Mouse (Mus musculus) cerebellum, adult 11-12 months (tissue): ENCODE data around the gene Sdc4.
A peak's percentile ranks its signal among the peaks of the same experiment; 100 is the strongest.

ENCODE experiments used
- DNase-seq: peaks from one replicate; pipeline ENCODE4 v3.0.0; 2022

The Sdc4 gene

DNA sequence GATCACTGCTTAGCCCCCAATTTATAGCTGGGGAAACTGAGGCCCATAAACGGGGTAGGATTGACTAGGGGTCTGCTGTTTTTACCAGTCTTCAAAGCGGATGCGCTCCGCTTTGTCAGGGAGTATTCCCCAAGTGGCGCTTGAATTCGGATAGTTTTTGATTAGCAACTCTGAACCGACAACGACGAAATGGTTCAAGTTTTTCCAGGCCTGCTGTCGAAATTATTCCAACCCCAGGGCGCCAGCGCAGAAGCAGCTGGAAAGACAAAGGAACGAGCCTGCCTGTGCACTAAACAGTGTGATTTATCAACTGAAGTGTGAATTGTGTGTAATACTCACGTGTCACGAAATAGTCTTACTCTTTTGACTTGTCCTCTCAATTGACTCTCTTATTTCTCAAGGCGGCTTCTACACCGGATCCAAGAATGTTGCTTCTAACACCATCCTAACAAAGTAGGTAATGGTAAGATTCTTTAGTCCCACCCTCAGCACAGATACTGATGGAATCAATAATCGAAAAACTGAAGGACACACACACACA lies at the start of gene Sdc4:
TSS of gene Sdc4 (minus strand) at position 428 of the 541 bp plus-strand sequence.
- no peak for DNase-seq

DNA sequence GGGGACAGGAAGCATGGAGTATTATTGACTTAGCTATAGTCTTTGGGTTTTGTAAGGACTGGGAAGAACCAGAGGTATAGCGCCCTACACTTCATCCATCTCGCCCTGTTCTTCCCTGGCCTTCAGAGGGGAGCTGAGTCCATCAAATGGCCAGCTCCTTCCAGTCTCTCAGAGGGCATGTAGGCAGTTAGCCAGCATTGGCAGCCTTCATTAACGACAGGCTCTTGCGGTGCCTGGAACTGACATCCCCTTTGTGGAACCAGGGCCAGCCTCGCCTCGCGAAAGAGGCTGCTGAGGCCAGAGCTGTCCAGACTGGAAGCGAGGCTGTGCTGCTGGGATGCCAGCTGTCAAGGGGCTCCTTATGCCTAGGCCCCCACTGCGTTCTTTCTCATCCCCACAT lies 44.1 kb upstream of the Sdc4 start:
- DNase-seq: peak; percentile 84

DNA sequence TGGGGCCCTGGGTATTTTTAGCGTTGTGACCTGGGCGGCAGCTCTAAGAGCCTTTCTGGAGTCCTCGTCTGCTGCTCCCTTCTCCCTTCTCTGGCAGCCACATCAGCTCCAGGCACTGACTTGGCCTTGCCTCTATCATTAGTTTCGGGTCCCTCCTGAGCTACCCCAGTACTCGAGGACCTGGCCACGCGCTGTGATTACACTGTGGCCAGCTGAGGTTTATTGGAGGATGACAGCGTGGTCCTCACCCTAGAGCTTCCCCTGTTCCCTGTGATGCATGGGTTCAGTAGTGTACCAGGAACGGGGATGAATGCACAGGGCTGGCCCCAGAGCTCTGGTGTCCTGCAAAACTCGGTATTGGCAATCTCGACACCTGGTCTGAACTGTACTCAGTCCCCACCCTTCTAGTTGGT lies 43.4 kb upstream of the Sdc4 start:
- DNase-seq: no peak

DNA sequence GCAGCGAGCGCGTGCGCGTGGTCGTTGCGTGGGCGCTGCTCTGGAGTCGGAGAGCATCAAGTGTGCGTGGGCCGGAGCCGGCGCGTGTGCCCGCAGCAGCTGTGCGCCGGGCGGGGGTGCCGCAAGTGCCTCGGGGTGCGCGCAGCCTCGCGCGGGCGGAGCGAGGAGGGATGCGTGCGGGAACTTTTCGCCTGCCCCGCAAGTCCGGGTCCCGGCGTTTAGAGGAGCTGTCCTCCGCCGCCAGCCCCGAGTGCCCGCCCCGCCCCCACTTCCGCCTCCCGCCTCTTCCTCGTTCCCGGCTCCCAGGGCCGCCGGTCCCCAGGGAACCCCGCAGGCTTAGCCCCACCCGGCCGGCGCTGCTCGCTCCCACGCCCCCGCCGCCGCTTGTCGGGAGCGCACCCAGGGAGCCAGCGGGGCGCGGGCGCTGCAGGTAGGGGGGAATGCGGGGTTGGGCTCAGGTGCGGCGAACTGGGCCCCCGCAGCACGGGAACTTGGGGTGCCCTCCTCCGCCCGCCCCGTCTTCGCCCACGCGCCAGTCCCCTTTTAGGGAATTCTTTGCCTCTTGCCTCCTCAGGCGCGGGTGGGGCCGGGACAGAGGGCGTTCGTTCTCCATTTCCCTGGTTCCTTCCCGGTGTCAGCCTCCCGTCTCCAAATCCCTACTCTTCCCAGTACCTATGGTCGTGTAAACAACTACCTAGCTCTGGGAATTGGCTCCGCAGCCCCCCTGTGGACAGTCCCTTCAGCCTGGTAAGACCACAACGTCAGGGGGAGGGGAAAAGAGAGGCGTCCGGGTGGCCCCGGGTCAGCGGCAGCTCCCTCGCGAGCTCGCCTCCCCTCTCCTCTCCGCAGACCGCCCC lies 42.8 kb upstream of the Sdc4 start:
- DNase-seq: peak; percentile 68

DNA sequence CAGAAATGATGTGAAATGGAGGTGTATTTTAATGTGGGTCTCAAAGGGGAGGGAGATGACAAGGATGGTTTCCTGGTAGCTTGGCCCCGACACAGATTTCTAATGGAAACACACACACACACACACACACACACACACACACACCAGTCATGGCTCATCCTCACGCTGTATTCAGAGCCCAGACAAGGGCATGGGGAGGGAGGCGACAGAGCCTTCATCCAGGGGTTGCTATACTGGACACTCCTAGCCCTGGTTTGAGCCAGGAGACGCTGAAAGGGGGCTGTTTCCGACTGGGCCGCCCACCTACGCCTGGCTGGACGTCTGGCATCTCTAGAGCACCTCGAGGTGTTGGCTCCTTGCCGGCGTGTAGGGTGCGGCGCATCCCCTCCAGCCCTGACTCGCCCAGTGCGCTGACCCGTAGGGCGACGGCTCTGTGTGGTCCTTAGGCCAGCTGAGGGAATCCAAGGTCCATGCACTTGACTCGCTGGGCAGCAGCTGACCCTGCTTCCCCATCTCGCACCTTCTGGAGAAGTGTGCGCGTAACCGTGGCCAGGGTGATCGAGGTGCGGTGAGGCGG lies 42.1 kb upstream of the Sdc4 start, which contains the start of gene Dbndd2:
TSS of gene Dbndd2 (plus strand) at position 426 of the 577 bp plus-strand sequence.
- peak; percentile 86 for DNase-seq

DNA sequence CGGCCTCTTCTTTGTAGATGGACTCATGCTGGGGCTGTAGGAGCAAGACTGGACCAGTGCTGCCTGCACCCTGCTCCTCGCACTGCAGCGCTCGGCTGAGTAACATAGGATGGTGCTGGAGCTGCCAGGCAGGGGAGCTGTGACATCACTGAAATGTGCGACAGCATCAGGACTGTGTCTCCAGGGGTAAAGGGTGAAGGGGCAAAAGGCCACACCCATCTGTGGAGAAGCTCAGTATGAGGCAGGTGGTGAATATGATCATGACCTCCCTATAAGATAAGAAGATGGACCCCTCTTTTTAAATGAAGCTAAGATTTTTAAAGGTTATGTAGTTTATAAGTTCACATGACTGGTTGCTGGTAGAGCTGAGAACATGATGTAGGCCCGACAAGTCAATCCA lies 29.9 kb upstream of the Sdc4 start, which contains the start of gene Trp53tg5:
TSS of gene Trp53tg5 (minus strand) at position 101 of the 400 bp plus-strand sequence.
- DNase-seq: no peak

DNA sequence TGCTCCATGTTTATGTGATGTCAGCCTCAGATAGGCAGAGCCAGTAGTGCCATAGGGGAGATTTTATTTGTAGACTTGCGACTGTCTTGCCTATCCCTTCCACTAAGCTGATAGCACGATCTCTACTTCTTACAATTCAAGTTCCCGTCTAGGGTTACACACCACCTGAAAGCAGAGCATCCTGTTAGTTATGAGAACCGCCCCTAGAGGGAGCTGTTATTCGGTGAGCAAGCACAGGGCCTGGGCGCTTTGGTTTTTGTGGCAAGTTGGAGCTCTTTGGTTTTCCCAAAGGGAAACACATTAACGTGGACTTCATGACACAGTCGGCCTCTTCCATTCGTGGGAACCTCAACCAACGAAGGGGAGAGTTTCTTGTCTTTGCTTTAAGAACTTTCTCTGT lies 26.6 kb upstream of the Sdc4 start:
- DNase-seq: no peak

DNA sequence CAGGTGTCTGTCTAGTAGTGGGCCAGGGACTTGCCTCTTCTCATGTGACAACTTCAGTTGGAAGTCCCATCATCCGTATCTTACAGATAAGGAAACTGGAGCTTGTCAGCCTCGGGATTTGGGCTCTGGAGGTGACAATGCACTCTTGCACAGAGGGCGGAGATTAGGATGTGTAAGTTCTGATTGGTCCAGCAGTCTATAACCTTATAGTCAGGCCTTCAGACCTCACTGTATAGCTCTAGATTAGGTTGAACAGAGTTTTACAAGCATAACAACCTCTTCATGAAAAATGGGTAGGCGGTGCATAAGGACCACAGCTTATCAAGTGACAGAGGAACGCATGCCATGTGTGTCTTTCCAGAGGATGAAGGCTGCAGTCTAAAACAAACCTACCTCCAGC lies 23.1 kb upstream of the Sdc4 start:
- no peak for DNase-seq

DNA sequence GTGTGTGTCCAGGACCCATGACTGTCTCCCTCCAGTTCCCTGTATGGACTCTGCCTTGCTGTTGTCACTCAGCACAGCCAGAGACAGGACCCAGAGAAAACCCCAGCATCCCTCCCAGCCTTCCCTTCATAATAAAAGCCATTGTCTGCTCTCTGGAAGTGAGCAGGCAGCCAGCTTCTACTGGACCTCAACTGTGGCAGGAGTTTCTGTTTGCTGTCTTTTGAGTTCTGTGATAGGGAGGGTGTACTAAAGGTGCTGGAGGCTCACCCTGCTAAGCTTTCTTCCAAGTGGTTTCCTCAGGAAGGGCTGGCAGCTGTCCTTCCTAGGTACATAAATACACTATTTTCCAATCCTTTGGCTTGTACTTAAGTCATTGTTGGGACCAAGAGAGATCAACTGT lies 21.5 kb upstream of the Sdc4 start:
- DNase-seq: no peak

DNA sequence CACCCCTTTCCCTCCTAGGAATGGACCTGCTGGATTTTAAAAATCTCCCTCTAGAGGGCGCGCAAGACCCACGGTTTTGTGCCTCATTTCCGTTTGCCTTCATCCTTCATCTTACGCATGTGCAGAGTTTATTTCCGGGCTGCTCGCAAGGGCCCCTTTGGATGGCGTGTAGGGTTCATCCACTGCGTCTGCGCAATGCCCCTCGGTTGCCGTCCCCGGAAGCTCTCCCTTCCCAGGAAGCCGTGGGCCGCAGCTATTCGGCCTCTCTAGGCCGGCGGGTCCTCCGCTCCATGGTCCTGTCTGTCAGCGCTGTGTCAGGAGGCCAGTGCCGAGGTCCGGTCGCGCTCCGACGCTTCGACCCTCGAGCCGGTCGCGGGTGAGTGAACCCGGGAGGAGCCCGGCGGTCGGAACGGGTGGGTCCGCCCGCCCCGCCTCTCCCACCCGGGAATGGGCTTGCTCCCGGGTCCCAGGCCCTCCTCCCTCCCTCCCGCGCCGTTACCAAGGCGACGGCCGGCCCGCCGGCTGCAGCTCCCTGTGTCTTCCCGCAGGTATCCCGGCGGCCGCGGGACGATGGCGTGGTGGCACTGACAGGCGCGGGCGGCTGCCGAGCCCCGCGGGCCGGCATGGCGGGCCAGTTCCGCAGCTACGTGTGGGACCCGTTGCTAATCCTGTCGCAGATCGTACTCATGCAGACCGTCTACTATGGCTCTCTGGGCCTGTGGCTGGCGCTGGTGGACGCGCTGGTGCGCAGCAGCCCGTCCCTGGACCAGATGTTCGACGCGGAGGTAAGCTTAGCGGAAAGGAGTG lies 17.3 kb upstream of the Sdc4 start, which contains the start of gene Gm20458:
TSS of gene Gm20458 (plus strand) at position 223 of the 807 bp plus-strand sequence.
- DNase-seq: peak; percentile 99

DNA sequence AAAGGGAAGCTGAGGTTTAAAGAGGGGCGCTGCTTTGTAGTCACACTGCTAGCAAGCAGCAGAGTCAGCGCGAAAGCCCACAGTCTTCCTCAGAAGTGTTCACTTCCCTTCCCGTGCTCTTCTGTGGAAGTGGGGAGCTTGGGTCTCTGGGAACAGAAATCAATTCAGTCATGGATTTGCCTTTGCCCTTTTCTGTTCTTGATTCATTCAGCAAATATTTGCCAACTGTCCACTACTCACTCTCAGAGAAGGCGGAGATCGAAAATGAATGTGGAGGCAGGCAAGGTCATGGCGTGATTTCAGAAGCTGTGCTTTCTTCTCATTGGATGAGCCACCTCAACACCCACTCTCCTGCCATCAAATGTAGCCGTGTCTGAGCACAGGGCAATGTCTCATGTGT lies 14.8 kb upstream of the Sdc4 start:
- no peak for DNase-seq

DNA sequence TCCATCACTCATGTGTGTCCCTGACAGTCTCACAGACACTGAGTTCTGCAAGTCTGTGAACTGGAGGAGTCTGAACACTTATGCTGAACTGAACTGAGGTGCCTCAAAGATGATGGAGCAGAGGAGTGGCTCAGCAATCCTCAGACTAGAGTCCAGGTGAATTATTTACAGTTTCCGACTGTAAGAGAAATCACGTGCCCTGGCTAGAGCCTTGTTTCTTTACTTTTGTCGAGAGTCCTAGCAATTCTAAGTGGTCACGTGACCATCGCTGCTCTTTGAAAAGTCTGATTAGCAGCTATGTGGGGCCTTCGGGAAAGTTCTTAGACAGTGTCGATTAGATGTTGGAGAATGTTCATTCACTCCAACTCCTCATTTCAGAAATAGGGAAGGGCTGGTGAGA lies 14.3 kb upstream of the Sdc4 start:
- no peak for DNase-seq

DNA sequence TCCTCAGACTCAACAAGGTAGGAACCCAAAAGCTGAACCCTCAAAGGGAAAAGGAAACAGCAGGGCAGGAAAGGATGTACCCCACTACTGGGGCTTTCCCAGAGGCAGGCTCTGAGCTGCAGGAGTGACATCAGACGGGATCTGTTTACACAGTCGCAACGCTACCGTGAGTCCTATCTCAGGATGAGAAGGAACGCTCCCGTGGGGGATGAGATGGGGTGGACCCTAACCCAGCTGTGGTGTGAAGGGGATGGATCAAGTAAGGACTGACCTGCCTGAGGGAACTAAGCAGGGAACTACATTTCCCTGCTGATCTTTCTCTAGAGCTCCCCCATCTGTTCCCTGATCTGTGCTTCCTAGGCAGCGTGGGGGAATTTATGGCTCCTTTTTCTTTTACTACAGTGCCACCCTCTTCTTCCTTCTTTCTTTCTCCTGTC lies 13.2 kb upstream of the Sdc4 start, which contains the start of gene Sys1:
TSS of gene Sys1 (plus strand) at position 101 of the 437 bp plus-strand sequence.
- DNase-seq: no peak

DNA sequence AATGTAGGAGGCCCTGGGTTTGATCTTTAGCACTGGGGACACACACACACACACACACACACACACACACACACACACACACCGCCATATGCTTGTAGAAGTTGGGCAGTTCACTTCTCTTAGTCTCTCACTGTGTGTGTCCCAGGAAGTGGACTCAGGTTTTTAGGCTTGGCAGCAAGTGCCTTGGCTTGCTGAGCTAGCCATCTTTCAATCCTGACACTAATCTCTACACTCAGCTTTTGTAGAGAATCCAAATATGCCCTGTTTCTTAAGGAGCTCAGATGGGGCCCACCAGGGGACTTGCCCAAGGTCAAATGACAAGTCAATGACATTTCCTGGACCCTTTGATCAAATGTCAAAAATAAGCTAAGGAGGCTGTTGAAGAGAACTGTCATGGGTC lies 12.7 kb upstream of the Sdc4 start:
- no peak for DNase-seq

DNA sequence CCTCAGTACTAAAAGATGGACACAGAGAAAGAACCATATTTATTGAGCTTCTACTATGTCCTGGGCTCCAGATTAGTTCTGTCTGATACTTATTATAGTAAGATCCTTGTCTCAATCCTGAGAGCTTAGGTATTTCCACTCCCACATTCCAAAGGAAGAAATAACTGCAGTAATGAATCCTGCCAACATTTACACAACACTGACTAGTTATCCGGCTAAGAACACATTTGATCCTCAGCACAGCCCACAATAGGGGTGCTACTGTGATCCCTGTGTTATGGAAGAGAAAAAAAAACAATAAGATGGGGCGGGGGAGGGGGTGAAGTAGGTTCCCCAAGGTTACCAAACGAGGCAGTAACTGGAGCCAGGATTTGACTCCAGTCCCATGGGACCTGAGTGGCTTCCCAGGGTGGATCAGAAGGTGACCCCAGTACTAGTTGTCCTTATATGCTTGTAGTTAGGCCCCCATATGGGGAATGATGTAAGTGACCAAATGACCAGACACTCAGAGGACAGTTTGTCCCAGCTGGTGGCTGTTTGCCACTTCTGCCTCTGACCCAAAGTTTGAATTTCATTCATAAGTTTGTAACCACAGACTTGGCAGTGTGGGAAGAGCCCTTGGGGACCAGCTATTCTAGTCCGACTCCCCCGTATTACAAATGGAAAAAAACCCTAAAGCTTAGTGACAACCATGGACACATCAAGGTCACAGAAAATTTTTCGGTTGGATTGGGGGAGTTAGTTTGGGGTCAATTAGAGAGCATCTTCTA lies 11.9 kb upstream of the Sdc4 start:
- DNase-seq: no peak

DNA sequence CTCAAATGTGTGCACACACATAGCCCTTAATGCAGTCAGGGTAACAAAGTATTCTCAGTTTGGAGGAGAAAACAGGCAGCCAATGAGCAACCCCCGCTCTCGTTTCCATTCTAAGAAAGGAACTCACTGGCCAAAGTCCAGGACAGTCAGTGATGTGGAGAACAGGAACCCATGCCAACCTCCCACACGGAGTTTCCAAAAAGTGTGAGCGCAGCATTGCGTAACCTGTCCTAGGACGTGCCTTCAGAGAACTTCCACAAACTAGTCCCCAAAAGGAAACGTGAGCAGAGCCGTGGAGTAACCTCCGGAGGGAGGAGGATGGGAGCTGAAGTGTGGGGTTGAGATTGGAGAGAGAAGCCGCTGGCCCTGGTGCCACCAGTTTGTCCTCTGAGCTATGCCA lies 11.2 kb upstream of the Sdc4 start:
- DNase-seq: no peak

DNA sequence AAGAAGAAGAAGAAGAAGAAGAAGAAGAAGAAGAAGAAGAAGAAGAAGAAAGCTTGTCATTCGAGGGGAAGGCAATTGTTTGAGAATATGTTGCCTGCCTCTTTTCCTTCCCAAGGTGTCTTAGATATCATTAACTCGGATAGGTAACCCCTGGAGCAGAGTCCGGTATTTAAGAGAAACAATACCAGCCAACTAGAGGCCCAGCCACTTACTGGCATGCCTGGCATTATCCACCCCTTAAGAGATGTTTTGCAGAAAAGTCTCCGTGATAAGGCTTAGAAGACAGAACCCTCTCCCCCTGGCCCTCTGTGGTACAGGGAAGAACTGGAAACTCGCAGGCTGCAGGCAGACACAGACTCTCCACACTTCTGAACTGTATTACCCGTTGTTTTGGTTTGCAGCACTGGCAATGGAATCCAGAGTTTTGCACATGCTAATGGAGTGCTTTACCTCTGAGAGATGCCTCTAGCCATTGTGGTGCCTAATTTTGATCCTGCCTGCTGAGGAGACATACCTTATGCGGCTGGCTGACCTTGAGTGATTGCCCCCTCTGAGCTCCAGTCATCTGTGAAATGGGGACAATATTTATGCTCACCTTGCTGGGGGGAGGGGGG lies 10.3 kb upstream of the Sdc4 start:
- no peak for DNase-seq

DNA sequence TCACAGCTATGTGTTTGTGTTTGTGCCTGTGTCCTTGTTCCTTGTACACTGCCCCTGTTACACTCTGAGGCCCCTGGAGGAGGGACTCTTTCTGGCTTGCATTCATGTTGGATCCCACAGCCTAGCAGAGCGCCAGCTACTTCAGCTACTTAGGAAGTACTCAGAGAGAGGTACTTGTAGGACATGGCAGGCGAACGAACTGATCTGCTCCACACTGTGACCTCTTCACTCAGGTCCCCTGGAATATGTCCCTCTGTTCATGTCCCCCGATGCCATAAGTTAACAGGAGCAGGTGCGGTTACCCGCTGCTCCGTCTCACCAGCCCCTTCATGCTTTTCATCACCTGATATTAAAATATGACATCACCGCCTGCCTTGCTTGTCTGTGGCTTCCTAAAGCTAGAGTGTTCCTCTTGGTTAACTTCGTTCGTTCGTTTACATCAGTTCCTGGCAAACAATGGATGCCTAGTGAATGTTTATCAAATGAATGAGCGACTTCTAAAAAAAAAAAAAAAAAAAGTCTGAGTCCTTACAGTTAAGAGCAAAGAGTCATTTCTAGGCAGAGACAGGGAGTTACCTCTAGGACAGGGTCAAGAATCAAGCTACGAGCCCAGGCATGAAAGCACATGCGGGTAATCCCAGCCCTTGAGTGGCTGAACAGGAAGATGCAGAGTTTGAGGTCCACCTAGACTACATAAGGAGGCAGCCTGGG lies 9.5 kb upstream of the Sdc4 start:
- DNase-seq: no peak

DNA sequence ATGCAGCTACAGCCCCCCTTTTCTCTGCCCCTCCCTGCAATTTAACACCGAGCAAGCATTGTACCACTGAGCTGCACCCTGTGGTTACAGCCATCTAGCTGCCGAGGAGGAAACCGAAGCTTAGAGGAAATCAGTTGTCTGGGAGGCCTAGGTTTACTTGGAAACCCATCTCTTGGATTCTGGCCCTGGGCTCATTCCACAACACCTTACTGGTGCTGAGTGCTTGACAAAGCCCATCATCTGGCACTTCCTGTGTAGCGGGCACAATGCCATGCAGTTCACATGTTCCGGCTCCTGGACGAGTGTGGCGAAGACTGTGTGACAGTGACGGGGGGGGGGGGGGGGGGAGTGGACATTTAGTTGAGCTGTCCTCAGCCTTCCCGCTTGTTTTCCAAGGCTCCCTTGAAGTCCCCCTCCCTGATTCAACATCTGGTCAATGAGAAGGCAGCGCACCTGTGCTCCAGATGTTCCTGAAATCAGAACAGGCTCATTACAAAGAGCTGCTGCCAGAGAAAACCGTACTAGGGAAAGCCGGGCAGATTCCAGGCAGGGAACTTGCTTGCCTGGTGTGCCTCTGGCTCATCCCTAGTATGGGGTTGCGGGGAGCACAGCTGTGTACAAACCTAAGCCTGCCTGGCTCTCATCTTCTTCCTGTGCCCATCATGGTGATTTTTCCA lies 8.5 kb upstream of the Sdc4 start:
- no peak for DNase-seq

DNA sequence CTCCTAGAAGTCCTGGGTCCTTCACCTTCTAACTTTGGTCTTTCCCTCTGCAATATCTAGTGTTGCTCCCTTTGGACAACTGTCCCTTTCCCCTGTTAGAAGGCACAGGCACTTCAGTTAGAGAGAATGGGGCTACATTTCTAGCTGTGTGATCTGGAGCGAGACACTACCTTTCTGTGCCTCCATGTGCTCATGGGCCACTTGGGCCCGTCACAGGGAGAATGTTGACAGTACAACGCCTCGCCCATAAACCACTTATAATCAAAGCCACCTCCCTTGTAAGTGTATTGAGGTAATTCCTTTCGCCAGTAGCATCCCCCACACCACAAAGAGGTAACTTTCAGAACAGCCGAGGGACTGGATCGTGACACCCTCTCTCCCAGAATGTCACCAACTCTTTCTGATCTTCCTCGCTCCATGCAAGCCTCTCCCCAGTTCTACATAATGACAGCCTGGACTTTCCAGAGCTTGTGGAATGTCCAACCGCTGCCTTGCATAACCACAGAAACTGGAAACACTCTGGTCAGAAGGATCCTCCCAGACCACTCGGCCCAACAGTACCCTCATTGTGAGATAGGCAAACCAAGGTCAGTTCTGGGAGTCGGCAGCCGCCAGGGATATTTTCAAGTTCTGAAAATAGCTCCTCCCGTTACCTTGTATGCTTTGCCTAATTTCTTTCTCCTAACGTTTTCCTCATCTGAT lies 5.8 kb upstream of the Sdc4 start:
- no peak for DNase-seq
